Mouse (Mus musculus): ENCODE data around the gene Scgb1b27. TPM values are rescaled to one million over a fixed set of nuclear protein-coding genes. Genes with fewer than 3 reads are reported as not detected.
"Not testable (repeated sequence)": the region's sequence is repeated elsewhere in the genome, so short reads cannot be mapped to it uniquely, and the experiment has no call there.

Gene Scgb1b27
- total RNA-seq (2021) = not detected

DNA sequence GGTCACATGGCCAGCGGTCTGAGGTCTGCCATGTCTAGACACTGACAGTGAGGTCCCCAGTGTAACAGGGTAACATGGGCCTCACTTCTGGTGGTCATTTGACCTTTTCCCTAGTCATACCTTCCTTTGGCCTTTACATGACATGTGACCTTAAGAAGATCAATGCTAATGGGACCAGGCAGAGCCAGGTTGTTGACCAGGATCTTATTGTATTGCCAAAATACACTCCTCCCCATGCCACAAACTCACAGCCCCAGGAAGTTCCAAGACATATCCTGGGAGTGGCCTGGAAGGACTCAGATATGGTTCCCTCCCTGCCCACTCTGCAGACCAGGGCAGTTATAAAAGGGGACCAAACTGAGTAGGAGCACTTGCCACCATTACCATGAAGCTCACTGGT is at the start of gene Scgb1b27:
TSS of gene Scgb1b27 (plus strand) at position 301 of the 400 bp plus-strand sequence.
- intact Hi-C loops (cut with DNase I); DNase-seq: not testable (repeated sequence)

DNA sequence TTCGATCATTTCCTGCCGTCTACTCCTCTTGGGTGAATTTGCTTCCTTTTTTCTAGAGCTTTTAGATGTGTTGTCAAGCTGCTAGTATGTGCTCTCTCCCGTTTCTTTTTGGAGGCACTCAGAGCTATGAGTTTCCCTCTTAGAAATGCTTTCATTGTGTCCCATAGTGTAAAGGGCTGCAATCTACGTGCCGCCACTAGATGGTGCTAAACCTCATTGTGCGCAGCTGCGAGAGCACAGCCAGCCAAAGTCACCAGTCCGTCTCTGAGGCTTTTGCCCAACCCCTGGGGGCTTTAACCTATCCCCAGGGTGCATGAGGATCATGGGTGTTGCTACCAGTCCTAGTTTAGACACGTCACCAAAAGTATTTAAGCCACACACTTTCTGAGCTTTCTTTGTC is 39.0 kb upstream of the Scgb1b27 start:
- peak; percentile 18 to 38 for DNase-seq
- intact Hi-C loops (cut with DNase I) = loop anchor here (5.0 to 10.0 kb wide), 2 partner anchors 143 to 215 kb away; partner anchors contain the start of gene Pdcd2l

DNA sequence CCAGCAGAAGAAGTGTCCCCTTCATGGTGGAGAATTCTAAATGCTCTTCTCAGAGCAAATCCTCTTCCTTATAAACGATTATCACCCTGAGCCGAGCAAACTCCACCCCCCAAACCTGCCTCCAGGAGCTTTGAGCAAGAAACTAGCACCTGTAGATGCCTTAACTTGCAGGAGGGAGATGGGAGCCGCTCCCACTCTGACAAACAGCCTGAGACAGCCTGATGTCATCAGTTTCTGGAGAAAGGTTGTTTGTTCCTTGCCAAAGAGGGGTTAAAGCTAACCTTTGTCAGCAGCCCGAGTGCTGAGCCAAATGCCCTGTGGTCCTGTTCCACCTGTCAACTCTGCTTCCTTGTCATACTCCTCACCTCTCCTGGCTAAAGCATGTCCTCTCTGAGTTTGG is 7.4 kb upstream of the Scgb1b27 start, which contains the start of gene Scgb2b27:
TSS of gene Scgb2b27 (minus strand) at position 101 of the 400 bp plus-strand sequence.
- intact Hi-C loops (cut with DNase I) = no loop called here
- DNase-seq = no peak

DNA sequence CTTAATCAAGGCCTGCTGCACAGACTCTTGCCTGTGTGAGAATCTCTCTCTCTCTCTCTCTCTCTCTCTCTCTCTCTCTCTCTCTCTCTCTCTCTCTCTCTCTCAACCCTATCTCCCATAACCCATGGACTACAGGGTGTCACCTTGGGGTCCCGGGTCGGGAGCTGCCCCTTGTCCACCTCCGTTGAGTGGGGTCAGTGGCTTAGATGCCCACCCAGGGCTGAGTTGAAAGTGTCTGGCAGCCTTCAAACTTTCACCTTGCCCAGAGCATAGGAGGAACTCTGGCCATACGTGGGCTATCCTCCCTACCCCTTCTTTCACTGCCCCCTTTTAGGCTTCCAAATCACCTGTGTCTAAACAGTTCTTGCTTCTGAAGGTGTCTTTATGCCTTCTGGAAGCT is 4.4 kb downstream of the Scgb1b27 start:
- DNase-seq = no peak
- intact Hi-C loops (cut with DNase I) = no loop called here

DNA sequence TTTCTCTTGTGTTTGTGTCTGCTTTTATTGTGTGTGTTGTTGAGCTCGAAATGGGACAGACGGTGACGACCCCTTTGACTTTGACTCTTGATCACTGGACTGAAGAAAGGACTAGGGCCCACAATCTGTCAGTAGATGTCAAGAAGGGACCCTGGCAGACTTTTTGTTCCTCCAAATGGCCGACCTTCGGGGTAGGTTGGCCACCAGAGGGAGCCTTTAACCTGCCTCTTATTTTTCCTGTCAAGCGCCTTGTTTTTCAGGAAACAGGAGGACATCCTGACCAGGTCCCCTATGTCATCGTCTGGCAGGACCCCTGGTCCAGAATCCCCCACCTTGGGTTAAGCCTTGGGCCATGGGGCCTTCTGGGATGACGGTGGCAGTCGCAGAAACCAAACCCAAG is 5.9 kb downstream of the Scgb1b27 start:
- DNase-seq; intact Hi-C loops (cut with DNase I): not testable (repeated sequence)

DNA sequence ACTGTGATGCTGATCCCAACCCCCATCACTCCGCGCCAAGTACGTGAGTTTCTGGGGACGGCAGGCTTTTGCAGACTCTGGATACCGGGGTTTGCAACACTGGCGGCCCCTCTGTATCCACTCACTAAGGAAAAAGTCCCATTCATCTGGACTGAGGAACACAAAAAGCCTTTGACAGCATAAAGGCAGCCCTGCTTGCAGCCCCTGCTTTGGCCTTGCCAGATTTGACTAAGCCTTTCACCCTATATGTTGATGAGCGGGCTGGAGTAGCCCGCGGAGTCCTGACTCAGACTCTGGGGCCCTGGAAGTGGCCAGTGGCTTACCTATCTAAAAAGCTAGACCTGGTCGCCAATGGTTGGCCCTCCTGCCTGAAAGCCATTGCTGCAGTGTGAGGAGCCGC is 8.7 kb downstream of the Scgb1b27 start:
- no peak for DNase-seq
- intact Hi-C loops (cut with DNase I) = no loop called here

DNA sequence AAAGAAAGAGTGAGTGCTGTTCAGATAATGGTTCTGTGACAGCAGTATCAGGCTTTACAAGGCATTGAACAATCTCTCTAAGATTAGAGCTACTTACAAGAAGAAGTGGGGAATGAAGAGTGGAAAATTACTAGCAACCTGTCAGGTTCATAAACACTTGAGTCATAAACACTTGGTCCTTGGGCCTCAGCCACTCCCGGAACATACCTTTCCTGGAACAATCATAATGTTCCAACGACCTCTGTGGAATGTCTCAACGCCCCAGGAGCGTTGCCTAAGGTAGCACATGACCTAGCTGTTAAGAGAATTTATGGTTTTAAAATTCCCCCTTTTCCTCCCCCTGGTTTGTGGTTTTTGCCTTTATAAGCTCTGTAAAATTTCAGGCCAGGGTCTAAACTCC is 13.3 kb downstream of the Scgb1b27 start:
- intact Hi-C loops (cut with DNase I) = not testable (repeated sequence)

DNA sequence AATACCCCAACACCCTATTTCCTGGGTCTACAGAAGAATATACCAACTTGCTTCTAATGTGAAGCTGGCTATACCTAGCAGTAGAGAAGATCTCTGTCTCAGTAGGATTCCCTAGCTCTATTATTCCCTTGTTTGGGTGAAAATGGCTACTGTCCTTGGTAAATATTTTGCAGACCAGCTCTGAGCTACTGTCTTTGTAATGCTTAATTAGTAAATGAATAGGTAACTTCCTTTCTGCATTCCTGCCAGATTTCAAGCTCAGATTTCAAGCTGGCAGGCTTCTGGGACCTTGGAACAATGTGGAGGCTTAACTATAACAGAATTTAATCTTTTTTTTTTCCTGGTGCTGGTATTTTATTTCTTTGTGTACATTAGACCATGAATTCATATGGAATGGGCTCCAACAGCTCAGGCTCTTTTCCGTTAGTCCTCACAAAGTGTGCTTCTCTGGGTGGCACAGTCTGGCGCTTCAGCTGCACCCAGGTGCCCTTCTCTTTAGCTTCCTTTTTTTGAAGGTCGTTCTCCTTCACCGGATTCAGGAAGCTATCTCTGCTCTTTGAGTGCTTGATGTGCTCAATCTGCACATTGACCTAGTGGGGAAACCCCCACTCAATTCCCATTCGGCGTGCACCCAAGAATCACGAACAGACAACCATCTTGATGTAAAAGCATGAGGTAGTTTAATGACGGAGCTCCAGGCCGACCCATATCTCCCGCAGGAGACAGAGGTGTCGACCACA is 15.0 kb downstream of the Scgb1b27 start:
- intact Hi-C loops (cut with DNase I) = not testable (repeated sequence)

More for the DNA sequence above, 13.3 kb downstream of the Scgb1b27 start:
- DNase-seq = not testable (repeated sequence)

DNA sequence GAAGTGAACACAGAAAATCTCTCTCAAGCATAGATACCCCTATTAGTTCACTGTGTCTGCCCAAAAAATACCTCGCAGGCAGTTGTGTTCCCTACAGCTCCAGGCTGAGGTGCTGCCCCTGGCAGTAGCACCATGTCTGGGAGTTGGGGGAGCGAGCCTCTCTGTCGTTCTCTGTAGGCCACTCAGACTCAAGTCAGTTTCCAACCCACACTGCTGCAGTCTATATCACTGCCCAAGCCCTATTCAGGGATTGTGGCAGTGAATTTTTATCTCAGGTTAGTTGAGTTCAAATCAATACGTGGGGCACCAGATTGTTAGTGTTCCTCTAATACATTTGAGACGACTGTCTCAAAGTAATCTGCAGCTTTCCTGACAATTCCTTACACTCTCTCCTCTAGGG is 46.8 kb downstream of the Scgb1b27 start:
- intact Hi-C loops (cut with DNase I); DNase-seq: not testable (repeated sequence)

More for the DNA sequence above, 15.0 kb downstream of the Scgb1b27 start:
- not testable (repeated sequence) for DNase-seq

Other genes starting within 250 kb of the Scgb1b27 start
- gene Scgb2b26, start 76.4 kb upstream of the Scgb1b27 start, total RNA-seq (2021) = not detected
- not detected for gene Scgb2b27, start 7.5 kb upstream of the Scgb1b27 start, total RNA-seq (2021)
- not detected for gene Scgb1b30, start 73.9 kb downstream of the Scgb1b27 start, total RNA-seq (2021)
- 10 to 100 TPM; 22.5 to 26.0 TPM for gene Wtip, start 111.8 kb downstream of the Scgb1b27 start, total RNA-seq (2021)
- 10 to 100 TPM; 51.0 to 53.5 TPM for gene Uba2, start 148.1 kb downstream of the Scgb1b27 start, total RNA-seq (2021)
- gene Pdcd2l, start 175.2 kb downstream of the Scgb1b27 start, total RNA-seq (2021) = 10 to 100 TPM; 18.9 to 19.4 TPM
- 100 to 1,000 TPM; 556 to 561 TPM for gene Gpi1, start 208.9 kb downstream of the Scgb1b27 start, total RNA-seq (2021)
- not detected for gene Gm6096, start 229.6 kb downstream of the Scgb1b27 start, total RNA-seq (2021)

Data from heart, postnatal 10 days (tissue).